Mouse (Mus musculus): Measurements from ENCODE around the gene Epp13.
"Not testable (repeated sequence)": the region's sequence is repeated elsewhere in the genome, so short reads cannot be mapped to it uniquely, and the experiment has no call there.

The Epp13 gene

DNA sequence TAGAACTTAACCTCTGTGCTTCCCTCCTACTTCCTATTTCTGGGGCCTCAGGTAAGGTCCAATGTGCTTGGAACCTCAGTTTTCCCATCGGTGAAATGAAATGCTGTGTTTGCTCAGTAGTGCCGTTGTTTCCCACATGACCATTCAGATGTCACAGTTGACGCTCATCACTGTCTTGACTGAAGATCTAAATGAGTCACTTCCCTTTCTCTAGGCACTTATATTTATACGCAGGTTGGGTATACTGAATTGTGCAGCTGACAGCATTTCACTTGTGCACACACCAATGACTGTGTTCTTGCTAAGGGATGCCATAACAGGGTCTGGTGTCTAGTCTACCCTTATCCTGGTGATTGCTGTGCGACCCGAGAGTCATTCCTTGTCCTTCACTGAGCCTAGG is 32.9 kb downstream of the Epp13 start:
- no peak for DNase-seq (ENCODE audit: extremely low spot score)

DNA sequence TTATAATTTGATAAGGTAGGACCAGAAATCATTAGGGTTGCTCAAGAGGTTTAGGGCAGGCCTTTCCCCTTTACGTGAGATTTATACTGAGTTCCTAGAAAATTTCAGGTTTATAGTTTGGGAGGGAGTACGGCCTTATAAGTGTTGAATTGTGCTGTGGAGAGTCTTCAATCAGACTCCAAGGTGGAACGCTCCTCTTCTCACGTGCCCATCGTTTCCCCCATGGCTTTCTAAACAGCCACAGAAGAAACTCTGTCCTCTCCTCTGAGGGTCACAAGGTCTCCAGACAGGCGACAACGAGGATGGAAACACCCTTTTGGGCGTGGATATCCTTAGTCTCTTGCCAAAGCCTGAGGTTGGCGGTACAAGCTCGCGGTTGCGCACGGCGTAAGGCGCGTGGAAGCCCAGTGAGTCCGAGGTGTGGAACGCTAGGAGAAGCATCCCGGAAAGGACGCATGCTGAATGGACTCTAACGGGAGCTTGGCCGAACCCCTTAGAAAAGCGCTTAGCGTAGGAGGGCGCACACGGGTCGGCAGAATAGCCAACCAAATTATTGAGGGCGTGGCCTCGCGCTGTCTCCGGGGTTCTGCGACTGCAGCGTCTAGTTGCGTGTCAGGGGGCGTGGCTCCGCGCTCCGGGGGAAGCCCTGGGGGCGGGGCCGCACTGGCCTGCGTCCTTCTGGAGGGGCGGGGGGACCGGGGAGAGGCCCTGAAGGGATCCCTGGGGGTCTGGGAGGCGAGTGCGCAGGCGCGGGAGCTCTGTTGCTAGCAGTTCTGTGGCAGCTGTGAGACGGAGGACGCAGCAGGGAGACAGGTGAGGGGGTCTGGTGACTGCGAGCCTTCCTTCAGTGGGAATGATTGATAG is 33.6 kb downstream of the Epp13 start, which contains the start of gene Zfp667:
TSS of gene Zfp667 (plus strand) at position 738 of the 864 bp plus-strand sequence.
- DNase-seq (ENCODE audit: extremely low spot score), result peak; percentile 97

DNA sequence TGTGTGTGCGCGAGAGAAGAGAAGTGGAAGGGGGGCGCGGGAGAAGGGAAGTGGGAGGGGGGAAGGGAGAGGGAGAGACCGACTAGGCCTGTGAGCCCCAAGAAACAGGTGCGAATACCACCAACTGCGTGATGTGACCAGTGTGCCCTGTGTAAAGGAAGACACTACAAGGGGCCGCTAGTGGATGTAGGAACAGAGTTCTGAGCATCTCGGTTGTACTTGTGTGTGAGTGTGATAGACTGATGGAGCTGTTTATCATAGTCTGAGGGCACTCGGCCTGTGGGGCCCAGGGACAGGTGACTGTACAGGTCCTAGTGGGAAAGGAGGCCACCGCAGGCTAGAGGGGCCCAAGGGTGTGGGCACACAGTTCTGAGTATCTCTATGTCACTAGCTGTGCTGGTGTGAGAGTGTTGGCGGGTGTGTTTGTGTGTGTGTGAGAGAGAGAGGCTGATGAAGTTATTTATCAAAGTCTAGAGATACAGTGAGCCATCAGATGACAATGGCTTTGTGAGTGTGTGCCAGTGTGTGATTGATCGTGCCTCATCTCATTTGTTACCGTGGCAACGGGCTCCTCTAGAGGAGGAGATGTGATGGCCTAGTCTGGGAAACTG is 34.5 kb downstream of the Epp13 start:
- DNase-seq (ENCODE audit: extremely low spot score), result peak; percentile 14

DNA sequence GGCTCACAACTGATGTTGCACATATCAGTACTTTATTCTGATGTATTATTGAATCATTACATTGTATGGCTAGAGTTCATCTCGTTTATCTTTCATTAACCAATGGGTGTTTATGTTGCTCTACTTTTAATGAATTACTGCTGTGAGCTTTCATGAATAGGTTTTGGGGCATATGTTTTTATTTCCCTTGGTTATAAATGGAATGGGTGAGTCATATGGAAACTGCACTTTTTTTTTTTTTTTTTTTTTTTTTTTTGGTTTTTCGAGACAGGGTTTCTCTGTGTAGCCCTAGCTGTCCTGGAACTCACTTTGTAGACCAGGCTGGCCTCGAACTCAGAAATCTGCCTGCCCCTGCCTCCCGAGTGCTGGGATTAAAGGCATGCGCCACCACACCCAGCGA is 38.6 kb downstream of the Epp13 start:
- DNase-seq (ENCODE audit: extremely low spot score), result not testable (repeated sequence)

DNA sequence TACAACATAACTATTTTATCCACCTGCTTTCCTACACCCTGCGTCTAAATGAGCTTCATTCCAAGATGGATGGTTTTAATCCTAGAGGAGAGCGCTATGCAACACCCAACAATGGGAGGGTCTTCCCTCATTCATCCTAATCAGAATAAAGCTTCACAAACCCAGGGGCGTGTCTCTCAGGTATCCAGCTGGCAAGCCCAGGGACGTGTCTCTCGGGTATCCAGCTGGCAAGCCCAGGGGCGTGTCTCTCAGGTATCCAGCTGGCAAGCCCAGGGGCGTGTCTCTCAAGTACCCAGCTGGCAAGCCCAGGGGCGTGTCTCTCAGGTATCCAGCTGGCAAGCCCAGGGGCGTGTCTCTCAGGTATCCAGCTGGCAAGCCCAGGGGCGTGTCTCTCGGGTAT is 48.3 kb downstream of the Epp13 start:
- DNase-seq (ENCODE audit: extremely low spot score), result not testable (repeated sequence)

DNA sequence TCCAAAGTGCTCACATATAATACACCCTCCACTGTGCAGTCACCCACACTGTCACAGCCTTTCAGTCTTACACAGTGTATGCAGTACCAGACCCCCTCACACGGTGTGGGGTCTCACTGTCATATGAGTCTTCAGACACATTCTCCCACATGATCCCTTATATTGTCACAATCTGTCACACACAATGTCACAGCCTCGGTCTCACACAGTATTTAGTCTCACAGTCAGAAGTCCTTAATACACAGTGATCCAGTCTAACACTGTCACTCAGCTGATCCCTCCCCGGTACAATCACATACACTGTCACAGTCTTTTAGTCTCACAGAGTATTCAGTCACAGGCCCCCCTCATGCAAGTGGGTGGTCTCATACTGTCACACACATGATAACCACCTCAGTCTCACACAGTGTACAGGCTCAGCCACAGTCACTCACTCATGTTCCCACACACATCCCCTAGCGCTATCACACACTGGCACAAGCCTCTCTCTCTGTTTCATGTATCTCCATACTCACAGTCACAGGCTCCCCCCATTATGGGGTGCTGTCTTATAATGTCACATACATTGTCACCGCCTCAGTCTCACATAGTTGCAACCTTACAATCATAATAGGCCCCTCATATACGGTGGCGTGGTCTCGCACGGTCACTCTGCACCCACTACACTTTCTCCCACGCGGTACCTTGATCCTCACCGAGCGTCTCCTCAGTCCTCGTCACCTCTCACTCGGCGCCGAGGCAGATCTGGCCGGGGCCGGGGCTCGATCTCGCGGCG is 78.1 kb downstream of the Epp13 start:
- DNase-seq (ENCODE audit: extremely low spot score), result peak; percentile 1

DNA sequence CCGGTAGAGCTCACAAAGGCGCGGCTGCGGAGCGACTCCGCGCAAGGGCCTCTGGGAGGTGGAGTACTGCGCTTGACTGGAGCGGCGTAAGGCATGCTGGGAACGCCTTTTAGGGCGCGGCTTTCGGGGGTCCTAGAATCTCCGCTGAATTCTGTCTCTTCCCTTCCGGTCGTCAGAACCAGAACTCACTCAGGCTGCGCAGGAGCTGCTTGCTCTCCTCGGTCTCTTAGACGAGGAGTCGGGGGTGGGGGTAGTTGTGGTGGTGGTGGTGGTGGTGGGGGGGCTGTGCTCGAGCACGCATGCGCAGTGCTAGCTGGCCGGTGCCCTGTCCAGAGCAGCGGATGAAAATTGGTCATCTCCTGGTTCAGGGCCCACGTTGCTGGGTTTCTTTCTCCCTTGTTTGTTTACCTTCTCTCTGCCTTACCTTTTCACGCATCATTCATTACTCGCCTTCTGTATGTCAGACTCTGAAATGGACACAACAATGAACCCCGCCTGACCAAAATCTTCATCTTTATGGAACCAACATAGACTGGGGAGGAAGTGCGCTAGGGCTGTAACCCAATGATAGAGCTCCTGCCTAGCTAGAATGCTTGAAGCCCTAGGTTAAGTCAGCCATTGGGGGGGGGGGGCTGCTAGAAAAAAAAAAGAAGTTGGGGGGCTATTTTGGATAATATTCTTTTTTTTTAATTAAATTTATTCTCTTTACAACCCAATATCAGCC is 78.9 kb downstream of the Epp13 start, which contains the start of gene Zfp583:
TSS of gene Zfp583 (minus strand) at position 53 of the 724 bp plus-strand sequence.
- DNase-seq (ENCODE audit: extremely low spot score), result peak; percentile 86

Data from embryo, embryonic 9.5 days (tissue).